Mouse (Mus musculus) megakaryocyte progenitor cell, adult 5-6 weeks (primary cell): ENCODE results near the gene Tenm1. TPM values are rescaled to one million over a fixed set of nuclear protein-coding genes. Genes with fewer than 3 reads are reported as not detected.

Experiments
- total RNA-seq, 2 experiments: library from RNA; stranded (forward) in 1 of 2; stranded (reverse) in 1 of 2; fragments of 157-497, 149-512 nt in 1 of 2; fragments of 200-1000 nt in 1 of 2; gene quantifications; 2 replicates each; pipeline versions ENCODE4 v1.2.3 to v1.2.4; 2015 to 2017

Gene Tenm1
- total RNA-seq, 2 experiments from 2014 or later: not detected

Other genes starting within 250 kb of the Tenm1 start
- not detected in 2 replicates for gene Tex13c1, start 162.0 kb upstream of the Tenm1 start, total RNA-seq (2015)
- gene Tex13c1, start 162.0 kb upstream of the Tenm1 start, total RNA-seq (2017): not detected in 2 replicates